Mouse (Mus musculus): ENCODE results near the gene Stil.

Gene Stil

GRCm38 (mm10) chr4:115048190-115048589 lies 48.2 kb downstream of the Stil start:
- no peak for DNase-seq (ENCODE audit: low spot score in 2 of 2)

GRCm38 (mm10) chr4:115051245-115051644 lies 51.3 kb downstream of the Stil start:
- DNase-seq (ENCODE audit: low spot score in 2 of 2) = no peak

- DNase-seq (ENCODE audit: low spot score in 2 of 2) = no peak
Observed at GRCm38 (mm10) chr4:115052343-115053005, 52.5 kb downstream of the Stil start.

- DNase-seq (ENCODE audit: low spot score in 2 of 2) = no peak
Observed at GRCm38 (mm10) chr4:115055044-115055443, 55.1 kb downstream of the Stil start.

DNA sequence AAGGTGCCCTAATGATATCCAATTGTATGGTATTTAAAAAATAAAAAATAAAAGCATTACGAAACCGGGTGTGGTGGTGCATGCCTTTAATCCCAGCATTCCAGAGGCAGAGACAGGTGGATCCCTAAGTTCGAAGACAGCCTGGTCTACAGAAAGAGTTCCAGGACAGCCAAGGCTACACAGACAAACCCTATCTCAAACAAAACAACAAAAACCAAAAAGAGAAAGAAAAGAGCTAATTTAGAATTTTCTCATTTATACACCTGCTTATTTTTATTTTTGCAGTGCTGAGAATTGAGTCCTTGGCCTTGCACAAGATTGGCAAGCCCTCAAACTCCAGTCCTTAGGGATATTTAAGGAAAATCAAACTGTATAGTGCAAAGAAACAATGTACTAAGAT lies 55.7 kb downstream of the Stil start:
- no peak for DNase-seq (ENCODE audit: low spot score in 2 of 2)

- DNase-seq (ENCODE audit: low spot score in 2 of 2) = no peak
Observed at GRCm38 (mm10) chr4:115056371-115056920, 56.5 kb downstream of the Stil start, which contains the start of gene Tal1. Gene Tal1 (plus strand): TSS chr4:115056426.

DNA sequence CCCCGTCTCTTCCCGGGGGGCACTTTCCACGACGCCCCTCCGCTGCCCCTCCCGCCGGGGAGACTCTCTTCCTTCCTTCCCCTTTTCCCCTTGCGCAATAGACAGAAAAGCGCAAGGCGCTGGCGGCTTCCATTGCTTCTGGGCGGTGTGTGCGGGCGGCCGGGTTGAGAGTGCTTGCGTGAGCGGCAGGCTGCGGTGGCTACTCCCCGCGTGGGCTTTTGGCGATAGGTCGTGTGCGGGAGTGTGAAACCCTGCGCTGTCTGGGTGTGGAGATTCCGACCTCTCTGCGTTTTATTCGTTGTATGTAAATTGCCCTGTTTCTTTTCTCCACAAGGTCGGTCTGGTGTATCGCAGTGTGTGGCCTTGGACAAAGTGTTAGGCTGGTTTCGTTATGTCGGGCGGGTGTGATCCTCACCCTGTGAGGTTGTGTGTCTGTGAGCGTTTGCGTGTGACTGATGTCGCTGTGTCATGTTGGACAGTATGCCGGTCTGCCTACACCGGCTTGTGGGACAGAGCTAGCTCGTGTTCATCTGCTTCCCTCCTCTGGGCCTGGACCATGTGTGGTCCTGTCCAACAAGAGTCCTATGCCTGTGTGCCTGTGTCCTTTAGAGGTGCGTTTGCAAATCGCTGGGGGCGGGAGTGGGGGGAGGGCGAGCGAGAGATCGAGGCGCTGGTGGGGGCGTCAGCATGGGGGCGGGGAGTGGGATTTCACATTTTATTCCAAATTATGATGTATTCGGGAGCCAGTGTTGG lies 57.1 kb downstream of the Stil start:
- peak in 1 of 2 experiments; percentile 36 for DNase-seq (ENCODE audit: low spot score in 2 of 2)

- no peak for DNase-seq (ENCODE audit: low spot score in 2 of 2)
Observed at GRCm38 (mm10) chr4:115057674-115058316, 57.8 kb downstream of the Stil start.

GRCm38 (mm10) chr4:115058317-115058761 lies 58.4 kb downstream of the Stil start:
- DNase-seq (ENCODE audit: low spot score in 2 of 2) = no peak

DNA sequence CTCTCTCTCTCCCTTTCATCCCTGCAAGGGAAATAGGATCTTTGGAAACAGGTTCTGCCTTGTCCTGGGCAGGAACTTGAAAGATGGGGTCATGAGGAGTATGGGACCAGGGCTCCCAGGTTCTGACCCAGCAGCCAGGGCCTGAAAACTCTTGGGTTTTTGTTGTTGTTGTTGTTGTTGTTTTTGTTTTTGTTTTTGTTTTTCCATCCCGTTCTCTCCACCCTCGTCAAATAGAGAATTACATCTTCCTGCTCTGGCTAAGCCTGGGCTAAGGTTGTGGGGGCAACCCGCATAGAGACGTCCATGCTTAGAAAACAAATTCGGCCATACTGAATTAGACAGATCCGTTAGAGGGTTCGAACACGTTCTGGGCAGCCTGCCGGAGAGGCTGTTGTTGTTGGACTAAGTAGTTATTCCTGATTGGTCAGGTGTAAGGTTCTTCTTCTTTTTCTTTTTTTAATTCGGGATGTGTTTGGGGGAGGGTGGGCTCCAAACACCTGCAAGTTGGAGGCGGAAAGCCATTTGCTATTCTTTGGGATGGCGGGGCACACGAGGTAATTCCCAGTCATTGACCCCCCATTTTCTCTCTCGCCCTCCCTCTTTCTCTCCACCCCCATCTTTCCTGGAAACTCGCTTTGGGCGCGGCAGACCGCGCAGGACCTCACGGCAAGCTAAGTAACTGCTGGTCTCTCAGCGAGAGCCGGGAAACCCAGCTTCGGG lies 59.1 kb downstream of the Stil start:
- no peak for DNase-seq (ENCODE audit: low spot score in 2 of 2)

DNA sequence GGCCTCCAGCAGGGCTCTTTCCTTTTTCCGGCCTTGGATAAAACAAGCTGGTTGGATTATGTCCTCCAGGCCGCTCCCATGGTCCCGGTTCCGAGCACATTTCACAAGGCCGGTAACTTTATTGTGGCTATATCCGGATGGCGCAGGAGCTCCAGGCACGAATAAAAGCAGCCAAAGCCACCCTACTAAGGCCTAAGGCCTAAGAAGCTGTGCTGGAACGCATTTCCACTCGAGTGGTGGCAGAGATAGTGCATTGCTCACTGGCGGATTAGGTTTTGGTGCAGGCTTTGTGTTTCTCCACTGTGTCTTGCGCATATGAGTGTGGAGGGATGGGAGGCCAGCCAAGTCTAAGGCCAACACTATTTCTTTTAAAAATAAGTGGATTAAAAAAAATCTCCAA lies 59.9 kb downstream of the Stil start:
- no peak for DNase-seq (ENCODE audit: low spot score in 2 of 2)

GRCm38 (mm10) chr4:115060753-115061152 lies 60.8 kb downstream of the Stil start:
- no peak for DNase-seq (ENCODE audit: low spot score in 2 of 2)

- DNase-seq (ENCODE audit: low spot score in 2 of 2) = no peak
Observed at GRCm38 (mm10) chr4:115062540-115062874, 62.5 kb downstream of the Stil start.

DNA sequence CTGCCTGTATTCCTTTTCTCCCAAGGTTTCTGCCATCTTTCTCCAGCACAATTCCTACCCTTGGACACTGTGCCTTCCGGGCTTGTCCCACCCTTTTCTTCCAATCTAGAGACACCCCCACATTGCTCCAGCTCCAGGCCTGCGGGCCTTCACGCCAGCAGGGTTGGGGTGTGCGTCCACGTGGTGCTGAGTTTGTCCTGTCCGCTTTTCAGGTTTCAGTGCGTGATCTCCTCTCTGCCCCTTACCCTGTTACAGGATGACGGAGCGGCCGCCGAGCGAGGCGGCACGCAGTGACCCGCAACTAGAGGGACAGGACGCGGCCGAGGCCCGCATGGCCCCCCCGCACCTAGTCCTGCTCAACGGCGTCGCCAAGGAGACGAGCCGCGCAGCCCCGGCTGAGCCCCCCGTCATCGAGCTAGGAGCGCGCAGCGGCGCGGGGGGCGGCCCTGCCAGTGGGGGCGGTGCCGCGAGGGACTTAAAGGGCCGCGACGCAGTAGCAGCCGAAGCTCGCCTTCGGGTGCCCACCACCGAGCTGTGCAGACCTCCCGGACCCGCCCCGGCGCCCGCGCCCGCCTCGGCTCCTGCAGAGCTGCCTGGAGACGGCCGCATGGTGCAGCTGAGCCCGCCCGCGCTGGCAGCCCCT lies 63.0 kb downstream of the Stil start:
- no peak for DNase-seq (ENCODE audit: low spot score in 2 of 2)

- no peak for DNase-seq (ENCODE audit: low spot score in 2 of 2)
Observed at GRCm38 (mm10) chr4:115063518-115064239, 63.7 kb downstream of the Stil start.

DNA sequence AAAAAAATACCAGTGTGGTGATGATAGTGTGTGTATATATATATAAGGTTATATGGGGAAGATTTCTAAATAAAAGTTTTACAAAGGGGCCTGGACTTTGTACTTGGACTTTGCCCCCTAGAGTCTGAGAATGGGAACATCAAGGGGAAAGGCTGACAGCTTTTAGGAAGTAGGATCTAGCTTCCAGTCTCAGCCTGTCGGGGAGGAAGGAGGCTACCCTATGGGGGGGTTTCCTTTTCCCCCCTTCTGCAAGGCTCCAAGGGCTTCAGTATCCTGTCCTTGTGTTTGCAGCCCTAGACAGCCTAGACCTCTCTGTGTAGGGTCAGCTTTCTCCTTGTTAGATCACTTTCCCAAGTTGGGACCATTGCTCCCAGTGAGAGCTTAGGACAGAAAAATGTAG lies 71.7 kb downstream of the Stil start:
- DNase-seq (ENCODE audit: low spot score in 2 of 2) = no peak

GRCm38 (mm10) chr4:115074789-115075188 lies 74.8 kb downstream of the Stil start:
- no peak for DNase-seq (ENCODE audit: low spot score in 2 of 2)

- DNase-seq (ENCODE audit: low spot score in 2 of 2) = no peak
Observed at GRCm38 (mm10) chr4:115075204-115075915, 75.4 kb downstream of the Stil start.

DNA sequence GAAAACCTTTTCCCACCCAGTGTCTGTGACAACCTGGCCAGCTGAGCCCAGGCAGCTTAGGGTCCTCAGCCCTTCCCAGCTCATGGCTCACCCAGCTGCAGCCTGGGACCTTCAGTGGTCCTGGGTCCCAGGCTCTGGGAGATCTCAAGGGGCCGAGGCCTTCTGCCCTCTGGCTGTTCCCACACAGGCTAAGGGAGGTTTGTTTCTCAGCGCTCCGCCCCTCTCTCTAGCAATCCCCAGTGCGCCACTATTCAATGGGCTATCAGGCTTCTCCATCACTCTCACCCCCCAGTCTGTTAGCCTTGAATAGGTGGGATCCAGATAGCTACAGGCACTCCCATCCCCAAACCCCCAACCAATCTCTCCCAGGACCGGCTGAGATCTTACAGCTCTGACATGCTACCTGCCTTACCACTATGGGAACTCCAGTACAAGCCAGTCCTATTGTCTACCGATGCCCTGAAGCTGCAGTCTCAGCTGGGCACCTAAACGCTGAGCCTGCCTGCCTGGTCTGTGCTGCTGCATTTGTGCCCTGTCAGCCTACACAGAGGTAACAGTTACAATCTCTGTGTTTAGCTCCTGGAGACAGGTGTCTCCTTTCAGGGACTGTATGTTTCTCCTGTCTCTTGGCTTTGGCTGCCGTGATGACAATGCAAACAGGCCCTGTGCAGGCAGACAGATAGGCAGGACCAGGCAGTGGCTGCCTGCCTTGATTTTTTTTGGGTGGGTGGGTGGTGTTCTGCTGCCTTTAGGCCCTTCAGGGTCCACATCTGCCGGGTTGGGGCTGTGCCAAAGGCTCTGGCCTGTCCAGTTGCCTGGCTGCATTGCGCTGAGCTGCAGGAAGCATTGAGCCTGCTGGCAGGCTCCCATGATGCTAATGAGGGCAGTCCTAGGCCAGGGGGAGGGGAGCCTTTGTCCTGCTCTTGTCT lies 79.2 kb downstream of the Stil start:
- peak in 1 of 2 experiments; percentile 64 for DNase-seq (ENCODE audit: low spot score in 2 of 2)

All from cerebellum, postnatal 4 days (tissue).